Mouse (Mus musculus) lung, postnatal 10 days (tissue): ENCODE measurements at regions not wholly inside any gene's neighbourhood (a gene's known extent, or its start where the extent isn't known, plus 50 kb on each side); places are given as distances from the start of the nearest gene placed in this dataset.

ENCODE experiments used
- DNase-seq: peaks from one replicate; pipeline ENCODE4 v3.0.0; 2021

DNA sequence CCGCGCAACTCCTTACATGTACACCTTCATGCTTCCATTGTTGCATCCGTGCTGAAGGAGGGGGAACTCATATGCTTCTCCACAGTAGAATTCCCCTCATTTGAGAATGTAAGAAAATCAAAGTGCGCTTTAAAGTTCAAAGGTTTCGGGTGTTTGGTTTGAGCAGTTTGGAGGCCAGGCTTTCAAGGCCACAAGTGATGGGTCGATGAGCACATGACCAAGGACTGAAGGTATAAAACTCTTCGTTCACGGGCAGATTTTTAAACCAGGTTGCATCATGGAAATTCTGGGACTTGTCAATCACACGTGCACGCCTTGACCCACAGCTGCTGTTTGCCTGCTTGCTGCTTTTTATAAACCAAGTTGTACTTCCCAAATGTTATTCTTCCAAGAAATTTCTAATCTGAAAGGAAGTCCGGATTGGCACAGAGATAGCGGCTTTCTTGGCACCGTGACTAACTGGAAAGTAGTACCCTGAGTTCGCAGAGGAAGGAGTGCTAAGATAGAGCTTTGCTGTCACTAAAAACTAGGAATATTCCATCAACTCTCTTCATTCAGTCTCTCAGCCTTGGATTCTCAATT, 132.7 kb upstream of the Myt1l start:
- DNase-seq, result peak; percentile 56

- no peak for DNase-seq
These were observed 123.8 kb upstream of the Myt1l start for GRCm38 (mm10) chr12:29404434-29404833.

GRCm38 (mm10) chr12:29409336-29410055, 118.7 kb upstream of the Myt1l start:
- no peak for DNase-seq

- DNase-seq, result no peak
These were observed 94.2 kb upstream of the Myt1l start for GRCm38 (mm10) chr12:29433936-29434335.

DNA sequence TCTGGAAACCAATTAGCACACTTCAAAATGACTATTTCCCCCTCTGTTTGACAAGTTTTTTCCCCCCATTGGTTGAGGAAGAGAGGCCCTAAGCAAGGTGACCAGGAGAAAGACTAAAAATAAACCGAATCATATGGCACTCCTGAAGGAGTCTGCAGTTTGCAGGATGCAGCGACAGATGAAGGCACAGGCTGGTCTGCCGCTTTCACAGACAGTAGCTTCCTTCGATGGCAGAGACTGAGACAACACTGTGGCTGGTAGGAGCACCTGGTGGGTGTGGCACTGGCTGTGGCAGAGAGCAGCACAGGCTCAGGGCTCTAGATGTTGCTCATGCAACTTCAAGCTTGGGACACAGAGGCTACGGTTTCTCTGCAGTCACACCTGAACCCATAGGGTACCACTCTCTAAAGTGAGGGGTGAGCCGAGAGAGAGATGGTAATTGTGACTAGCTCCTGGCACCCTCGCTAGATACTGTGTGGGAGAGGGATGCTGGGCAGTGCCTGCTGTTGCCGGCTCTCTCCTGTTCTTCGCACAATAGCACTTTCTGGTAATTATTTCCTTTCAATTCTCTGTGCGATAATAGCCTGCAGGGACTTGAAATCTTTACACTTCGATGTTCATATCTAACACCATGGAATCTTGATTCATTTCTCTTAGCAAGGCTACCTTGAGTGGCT, 88.7 kb upstream of the Myt1l start:
- no peak for DNase-seq

DNA sequence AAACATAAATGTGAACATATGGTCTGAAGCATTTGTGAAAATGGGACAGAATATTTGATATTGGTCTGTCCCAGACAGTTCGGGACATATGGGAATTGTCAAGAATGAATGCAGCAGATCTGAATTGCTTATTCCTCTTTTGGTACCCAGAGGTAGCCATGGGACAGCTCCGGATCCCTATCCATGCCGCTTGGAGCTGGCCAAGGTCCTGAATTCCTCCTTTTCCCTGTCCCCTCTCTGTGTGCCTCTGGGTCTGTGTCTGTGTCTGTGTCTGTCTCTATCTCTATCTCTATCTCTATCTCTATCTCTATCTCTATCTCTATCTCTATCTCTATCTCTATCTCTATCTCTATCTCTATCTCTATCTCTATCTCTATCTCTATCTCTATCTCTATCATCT, 63.0 kb upstream of the Myt1l start:
- peak; percentile 70 for DNase-seq
